Mouse (Mus musculus) midbrain, embryonic 16.5 days (tissue): ENCODE measurements around the gene Klhl8. TPM values are rescaled to one million over a fixed set of nuclear protein-coding genes. Genes with fewer than 3 reads are reported as not detected.
A peak's percentile ranks its signal among the peaks of the same experiment; 100 is the strongest.

Source experiments
- ATAC-seq: fragments of 200-750 bp; cut with Nextera tagmentation; 2 replicates; pipeline ENCODE4 v1.8.0; 2017; ENCODE audit warnings: moderate TSS enrichment
- H3K27ac ChIP-seq: fragments of 300-500 bp; sonication (generic); 2 replicates; pipeline ENCODE4 v1.5.1; 2014; ENCODE audit warnings: mild to moderate bottlenecking, low read length, mixed read lengths
- H3K27me3 ChIP-seq: fragments of 300-500 bp; sonication (generic); 2 replicates; pipeline ENCODE4 v1.6.1; 2014; ENCODE audit warnings: low read depth, low read length, mixed read lengths; ENCODE audit not compliant: control insufficient read depth, insufficient read depth
- H3K36me3 ChIP-seq: fragments of 300-500 bp; sonication (generic); 2 replicates; pipeline ENCODE4 v1.6.1; 2014; ENCODE audit warnings: mild to moderate bottlenecking, low read length, moderate library complexity, mixed read lengths; ENCODE audit not compliant: control insufficient read depth, insufficient read depth
- H3K4me1 ChIP-seq: fragments of 300-500 bp; sonication (generic); 2 replicates; pipeline ENCODE4 v1.6.1; 2014; ENCODE audit warnings: mild to moderate bottlenecking, low read length, mixed read lengths; ENCODE audit not compliant: control insufficient read depth, insufficient read depth
- H3K4me2 ChIP-seq: fragments of 300-500 bp; sonication (generic); 2 replicates; pipeline ENCODE4 v1.6.1; 2014; ENCODE audit warnings: mild to moderate bottlenecking, low read length, mixed read lengths
- H3K4me3 ChIP-seq: fragments of 300-500 bp; sonication (generic); 2 replicates; pipeline ENCODE4 v1.5.1; 2014; ENCODE audit warnings: low read depth, mild to moderate bottlenecking, low read length, moderate library complexity, mixed read lengths
- H3K9ac ChIP-seq: fragments of 300-500 bp; sonication (generic); 2 replicates; pipeline ENCODE4 v1.6.1; 2014; ENCODE audit warnings: low read depth, low read length, mixed read lengths
- H3K9me3 ChIP-seq: fragments of 300-500 bp; sonication (generic); replicated peaks from 2 replicates; pipeline ENCODE4 v1.6.1; 2014; ENCODE audit warnings: mild to moderate bottlenecking, low read length, mixed read lengths; ENCODE audit not compliant: control insufficient read depth, poor library complexity, severe bottlenecking
- WGBS: fragments of 180-500 bp; shearing (Covaris S2); extraction: QIAGEN DNeasy Blood & Tissue Kit; methylation state at CpG from one replicate; pipeline ENCODE4 v1.1.7; 2014; 5-methylcytosine and 5-hydroxymethylcytosine counted together
- polyA plus RNA-seq: library from polyadenylated mRNA; unstranded; fragments of >200 nt; fragmentation: Nextera tagmentation; extraction: Ambion mirVana; gene quantifications from 2 replicates; pipeline ENCODE4 v1.2.1, GENCODE M21; 2015

Klhl8 gene
- polyA plus RNA-seq, 1 experiment from 2014 or later, result 49.7 TPM

- Histone ChIP-seq H3K27me3 (no peaks in the 10 kb centered on the region), H3K9ac (no peak overlapping the region), H3K27ac (no peak overlapping the region), H3K36me3 (no peaks in the 10 kb centered on the region), H3K9me3 (no peaks in the 10 kb centered on the region), H3K4me3 (no peak overlapping the region), H3K4me2 (no peak overlapping the region), H3K4me1 (peaks cover 9% of the 10 kb centered on the region; the same call in 1 of the 2 replicates)
- peak; percentile 61 for ATAC-seq
- 34% methylated on average over 19 of the region's 19 CpGs for WGBS
These were observed 65.5 kb downstream of the Klhl8 start for GRCm38 (mm10) chr5:103845418-103846153.

- no peak overlapping the region for H3K4me3 ChIP-seq
- no peaks in the 10 kb centered on the region for H3K36me3 ChIP-seq
- 62% methylated on average over 1 of the region's 1 CpGs for WGBS
- no peaks in the 10 kb centered on the region for H3K9me3 ChIP-seq
- H3K4me1 ChIP-seq, result peaks cover 9% of the 10 kb centered on the region; the same call in 1 of the 2 replicates
- ATAC-seq, result no peak
- no peak overlapping the region for H3K9ac ChIP-seq
- no peaks in the 10 kb centered on the region for H3K27me3 ChIP-seq
- H3K27ac ChIP-seq, result no peak overlapping the region
- H3K4me2 ChIP-seq, result no peak overlapping the region
These were observed 67.1 kb downstream of the Klhl8 start for GRCm38 (mm10) chr5:103843938-103844337.

GRCm38 (mm10) chr5:103839265-103839626, 71.8 kb downstream of the Klhl8 start:
- Histone ChIP-seq H3K4me2 (no peak overlapping the region), H3K9me3 (no peaks in the 10 kb centered on the region), H3K36me3 (no peaks in the 10 kb centered on the region), H3K9ac (no peak overlapping the region), H3K4me3 (no peak overlapping the region), H3K27ac (no peak overlapping the region), H3K27me3 (no peaks in the 10 kb centered on the region), H3K4me1 (no peaks in the 10 kb centered on the region)
- no peak for ATAC-seq
- WGBS, result 81% methylated on average over 3 of the region's 3 CpGs

- Histone ChIP-seq H3K9me3 (no peaks in the 10 kb centered on the region), H3K36me3 (no peaks in the 10 kb centered on the region), H3K27ac (no peak overlapping the region), H3K4me2 (no peak overlapping the region), H3K4me3 (no peak overlapping the region), H3K9ac (no peak overlapping the region), H3K27me3 (no peaks in the 10 kb centered on the region), H3K4me1 (no peaks in the 10 kb centered on the region)
- 91% methylated on average over 15 of the region's 15 CpGs for WGBS
- ATAC-seq, result no peak
These were observed 72.4 kb downstream of the Klhl8 start for GRCm38 (mm10) chr5:103838550-103839264.

- Histone ChIP-seq H3K9me3 (no peaks in the 10 kb centered on the region), H3K27me3 (no peaks in the 10 kb centered on the region), H3K27ac (no peak overlapping the region), H3K36me3 (no peaks in the 10 kb centered on the region), H3K4me3 (no peak overlapping the region), H3K4me1 (no peaks in the 10 kb centered on the region), H3K9ac (no peak overlapping the region), H3K4me2 (no peak overlapping the region)
- WGBS, result 66% methylated on average over 10 of the region's 11 CpGs
- no peak for ATAC-seq
These were observed 74.8 kb downstream of the Klhl8 start for GRCm38 (mm10) chr5:103836148-103836784.

GRCm38 (mm10) chr5:103835471-103836147, 75.5 kb downstream of the Klhl8 start:
- no peak overlapping the region for H3K4me2 ChIP-seq
- no peak for ATAC-seq
- H3K9me3 ChIP-seq, result no peaks in the 10 kb centered on the region
- H3K36me3 ChIP-seq, result no peaks in the 10 kb centered on the region
- WGBS, result 74% methylated on average over 15 of the region's 15 CpGs
- H3K4me1 ChIP-seq, result no peaks in the 10 kb centered on the region
- no peak overlapping the region for H3K4me3 ChIP-seq
- H3K27me3 ChIP-seq, result no peaks in the 10 kb centered on the region
- no peak overlapping the region for H3K27ac ChIP-seq
- H3K9ac ChIP-seq, result no peak overlapping the region

GRCm38 (mm10) chr5:103830886-103831285, 80.2 kb downstream of the Klhl8 start:
- H3K4me3 ChIP-seq, result no peak overlapping the region
- ATAC-seq, result no peak
- no peaks in the 10 kb centered on the region for H3K9me3 ChIP-seq
- H3K27ac ChIP-seq, result no peak overlapping the region
- no peaks in the 10 kb centered on the region for H3K36me3 ChIP-seq
- H3K9ac ChIP-seq, result no peak overlapping the region
- 89% methylated on average over 1 of the region's 1 CpGs for WGBS
- no peaks in the 10 kb centered on the region for H3K4me1 ChIP-seq
- H3K27me3 ChIP-seq, result no peaks in the 10 kb centered on the region
- H3K4me2 ChIP-seq, result no peak overlapping the region

GRCm38 (mm10) chr5:103829158-103829557, 81.9 kb downstream of the Klhl8 start:
- no peaks in the 10 kb centered on the region for H3K9me3 ChIP-seq
- ATAC-seq, result no peak
- H3K4me3 ChIP-seq, result no peak overlapping the region
- no peaks in the 10 kb centered on the region for H3K4me1 ChIP-seq
- 73% methylated on average over 12 of the region's 12 CpGs for WGBS
- no peaks in the 10 kb centered on the region for H3K36me3 ChIP-seq
- H3K9ac ChIP-seq, result no peak overlapping the region
- H3K27me3 ChIP-seq, result no peaks in the 10 kb centered on the region
- H3K4me2 ChIP-seq, result no peak overlapping the region
- H3K27ac ChIP-seq, result no peak overlapping the region
